Mouse (Mus musculus) lung, postnatal 0 days (tissue): Measurements from ENCODE around the gene Lrrn4cl. TPM values are rescaled to one million over a fixed set of nuclear protein-coding genes. Genes with fewer than 3 reads are reported as not detected.
"Not testable (repeated sequence)": the region's sequence is repeated elsewhere in the genome, so short reads cannot be mapped to it uniquely, and the experiment has no call there.

ENCODE experiments used
- ATAC-seq: fragments of 200-750 bp; cut with Nextera tagmentation; 2 replicates; pipeline ENCODE4 v1.8.0; 2017; ENCODE audit warnings: moderate library complexity
- DNase-seq: peaks from one replicate; pipeline ENCODE4 v3.0.0-alpha.2; 2016; ENCODE audit warnings: low spot score
- H3K27ac ChIP-seq: fragments of 300-500 bp; sonication (generic); 2 replicates; pipeline ENCODE4 v1.5.1; 2014; ENCODE audit warnings: antibody characterized with exemption, mild to moderate bottlenecking, low read length, mixed read lengths
- H3K27me3 ChIP-seq: fragments of 300-500 bp; sonication (generic); replicated peaks from 2 replicates; pipeline ENCODE4 v1.6.1; 2014; ENCODE audit warnings: low read length, mixed read lengths; ENCODE audit not compliant: insufficient read depth
- H3K36me3 ChIP-seq: fragments of 300-500 bp; sonication (generic); 2 replicates; pipeline ENCODE4 v1.6.1; 2014; ENCODE audit warnings: low read length, mixed read lengths; ENCODE audit not compliant: insufficient read depth
- H3K4me1 ChIP-seq: fragments of 300-500 bp; sonication (generic); 2 replicates; pipeline ENCODE4 v1.6.1; 2014; ENCODE audit warnings: antibody characterized with exemption, low read depth, low read length, mixed read lengths; ENCODE audit not compliant: insufficient read depth
- H3K4me2 ChIP-seq: fragments of 300-500 bp; sonication (generic); replicated peaks from 2 replicates; pipeline ENCODE4 v1.6.1; 2014; ENCODE audit warnings: low read depth, mild to moderate bottlenecking, low read length, moderate library complexity, mixed read lengths
- H3K4me3 ChIP-seq: fragments of 300-500 bp; sonication (generic); 2 replicates; pipeline ENCODE4 v1.5.1; 2014; ENCODE audit warnings: low read depth, low read length
- H3K9ac ChIP-seq: fragments of 300-500 bp; sonication (generic); replicated peaks from 2 replicates; pipeline ENCODE4 v1.6.1; 2014; ENCODE audit warnings: low read depth, mild to moderate bottlenecking
- H3K9me3 ChIP-seq: fragments of 300-500 bp; sonication (generic); 2 replicates; pipeline ENCODE4 v1.6.1; 2016; ENCODE audit warnings: low read length, mixed read lengths
- CTCF ChIP-seq: IDR thresholded peaks from 2 replicates; pipeline ENCODE4 v1.5.1; 2016; ENCODE audit warnings: antibody characterized with exemption, mild to moderate bottlenecking
- EP300 ChIP-seq: IDR thresholded peaks from 2 replicates; pipeline ENCODE4 v1.6.1; 2016; ENCODE audit warnings: antibody characterized with exemption, mild to moderate bottlenecking, control low read depth
- WGBS: fragments of 180-500 bp; shearing (Covaris S2); extraction: QIAGEN DNeasy Blood & Tissue Kit; methylation state at CpG from one replicate; pipeline ENCODE4 v1.1.7; 2014; 5-methylcytosine and 5-hydroxymethylcytosine counted together
- polyA plus RNA-seq: library from polyadenylated mRNA; unstranded; fragments of >200 nt; fragmentation: Nextera tagmentation; extraction: Ambion mirVana; gene quantifications from 2 replicates; pipeline ENCODE4 v1.2.1, GENCODE M21; 2015

Lrrn4cl gene
- polyA plus RNA-seq, 1 experiment from 2014 or later: 1.9 TPM

DNA sequence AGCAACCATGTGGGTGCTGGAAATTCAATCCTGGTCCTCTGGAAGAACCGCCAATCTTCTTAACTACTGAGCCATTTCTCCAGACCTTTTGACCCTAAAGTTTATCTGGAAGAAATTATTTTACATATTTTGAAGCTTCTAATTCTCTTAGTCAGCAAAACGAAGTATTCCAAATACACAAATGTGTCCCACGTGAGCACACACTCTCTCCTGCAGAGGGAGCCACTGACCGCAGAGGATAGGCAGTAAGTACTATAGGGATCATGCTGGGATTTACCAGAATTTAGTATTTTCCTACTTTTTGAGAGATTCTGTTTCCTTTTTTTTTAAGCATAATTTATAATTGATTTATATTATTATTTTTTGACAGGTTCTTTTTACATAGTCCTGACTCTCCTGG is 7.1 kb downstream of the Lrrn4cl start:
- DNase-seq: peak; percentile 81
- Histone ChIP-seq H3K36me3 (no peaks in the 10 kb centered on the region), H3K9me3 (no peaks in the 10 kb centered on the region), H3K4me1 (no peaks in the 10 kb centered on the region), H3K27me3 (no peaks in the 10 kb centered on the region), H3K27ac (no peak overlapping the region), H3K4me3 (no peak overlapping the region), H3K9ac (no peak overlapping the region), H3K4me2 (no peak overlapping the region)
- 36% methylated on average over 4 of the region's 4 CpGs for WGBS
- TF ChIP-seq CTCF: peak; percentile 79
- no peak for TF ChIP-seq EP300
- peak; percentile 62; the same call in 1 of the 2 replicates for ATAC-seq

DNA sequence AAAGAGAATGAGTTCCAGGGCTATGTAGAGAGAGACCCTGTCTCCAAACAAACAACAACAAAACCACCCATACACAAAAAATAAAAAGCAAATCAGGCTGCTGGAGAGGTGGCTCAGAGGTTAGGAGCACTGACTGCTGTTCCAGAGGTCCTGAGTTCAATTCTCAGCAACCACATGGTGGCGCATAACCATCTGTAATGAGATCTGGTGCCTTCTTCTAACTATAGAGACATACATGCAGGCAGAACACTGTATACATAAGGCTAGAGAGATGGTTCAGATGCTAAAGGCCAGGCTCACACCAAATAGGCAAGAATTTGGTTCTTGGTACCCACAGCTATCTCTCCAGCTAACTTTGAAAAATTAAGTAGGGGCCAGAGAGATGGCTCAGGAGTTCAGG is 8.4 kb downstream of the Lrrn4cl start:
- ATAC-seq: no peak
- Histone ChIP-seq H3K4me2 (no peak overlapping the region), H3K27ac (no peak overlapping the region), H3K4me1 (no peaks in the 10 kb centered on the region), H3K9ac (no peak overlapping the region), H3K36me3 (no peaks in the 10 kb centered on the region), H3K9me3 (no peaks in the 10 kb centered on the region), H3K27me3 (no peaks in the 10 kb centered on the region), H3K4me3 (no peak overlapping the region)
- WGBS: 27% methylated on average over 1 of the region's 1 CpGs
- DNase-seq: no peak
- TF ChIP-seq CTCF: peak; percentile 63
- TF ChIP-seq EP300: no peak

DNA sequence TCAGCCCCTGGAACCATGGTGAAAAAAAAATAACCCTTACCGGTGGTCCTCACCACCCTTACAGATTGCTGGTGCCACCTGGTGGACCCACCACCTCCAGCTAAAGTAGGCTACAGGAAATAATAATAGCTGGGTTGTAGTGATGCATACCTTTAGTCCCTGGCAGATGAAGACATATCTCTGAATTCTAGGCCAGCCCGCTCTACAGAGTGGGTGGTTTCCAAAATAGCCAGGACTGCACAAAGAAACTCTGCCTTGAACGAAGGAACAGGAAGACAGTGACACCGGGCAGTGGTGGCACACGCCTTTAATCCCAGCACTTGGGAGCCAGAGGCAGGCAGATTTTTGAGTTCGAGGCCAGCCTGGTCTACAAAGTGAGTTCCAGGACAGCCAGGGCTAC is 13.7 kb downstream of the Lrrn4cl start:
- no peak overlapping the region for H3K9ac ChIP-seq
- no peaks in the 10 kb centered on the region for H3K27me3 ChIP-seq
- no peak for TF ChIP-seq EP300
- no peak for TF ChIP-seq CTCF
- no peak overlapping the region for H3K27ac ChIP-seq
- H3K4me1 ChIP-seq: no peaks in the 10 kb centered on the region
- WGBS: 81% methylated on average over 6 of the region's 6 CpGs
- no peak overlapping the region for H3K4me2 ChIP-seq
- H3K4me3 ChIP-seq: no peak overlapping the region
- DNase-seq: no peak
- H3K36me3 ChIP-seq: no peaks in the 10 kb centered on the region
- no peaks in the 10 kb centered on the region for H3K9me3 ChIP-seq
- ATAC-seq: no peak

GRCm38 (mm10) chr19:8870381-8870780 is 19.8 kb downstream of the Lrrn4cl start:
- H3K27ac ChIP-seq, H3K4me3 ChIP-seq, H3K27me3 ChIP-seq, DNase-seq, ATAC-seq, H3K4me1 ChIP-seq, H3K9ac ChIP-seq, H3K9me3 ChIP-seq, H3K36me3 ChIP-seq: not testable (repeated sequence)
- peak overlapping the region; percentile 72 for H3K4me2 ChIP-seq
- WGBS: 73% methylated on average over 3 of the region's 3 CpGs

DNA sequence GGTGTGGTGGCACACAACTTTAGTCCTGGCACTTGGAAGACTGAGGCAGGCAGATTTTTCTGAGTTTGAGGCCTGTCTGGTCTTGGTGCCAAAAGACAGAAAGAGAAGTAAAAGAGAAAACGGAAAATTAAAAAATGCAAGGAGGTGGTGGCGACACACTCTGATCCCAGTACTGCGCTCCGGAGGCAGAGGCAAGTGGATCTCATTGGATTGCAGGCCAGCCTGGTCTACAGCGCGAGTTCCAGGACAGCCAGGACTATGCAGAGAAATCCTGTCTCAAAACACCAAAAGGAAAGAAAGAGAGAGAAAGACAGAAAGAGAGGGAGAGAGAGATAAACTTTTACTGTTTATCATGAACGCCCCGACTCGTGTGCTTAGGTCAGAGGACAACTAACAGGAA is 20.3 kb downstream of the Lrrn4cl start:
- Histone ChIP-seq H3K4me1 (peaks cover 6% of the 10 kb centered on the region; the same call in 1 of the 2 replicates), H3K4me3 (peak overlapping the region; percentile 95), H3K4me2 (peak overlapping the region; percentile 72), H3K27ac (peak overlapping the region; percentile 65), H3K27me3 (no peaks in the 10 kb centered on the region), H3K36me3 (peaks cover 8% of the 10 kb centered on the region; the same call in 1 of the 2 replicates), H3K9ac (peak overlapping the region; percentile 62), H3K9me3 (no peaks in the 10 kb centered on the region)
- no peak for DNase-seq
- TF ChIP-seq CTCF (no peak), EP300 (no peak)
- WGBS: 29% methylated on average over 9 of the region's 9 CpGs
- ATAC-seq: peak; percentile 18

- DNase-seq (peak; percentile 99), ATAC-seq (peak; percentile 99)
- Histone ChIP-seq H3K4me3 (peak within 1 kb of the TSS; percentile 95), H3K36me3 (peaks cover 8% of the 10 kb centered on the region; the same call in 1 of the 2 replicates), H3K4me2 (peak within 1 kb of the TSS; percentile 72), H3K9ac (peak within 1 kb of the TSS; percentile 92), H3K27ac (peak within 1 kb of the TSS; percentile 87), H3K9me3 (no peaks in the 10 kb centered on the region), H3K4me1 (peaks cover 6% of the 10 kb centered on the region; the same call in 1 of the 2 replicates), H3K27me3 (no peaks in the 10 kb centered on the region)
- WGBS: under 1% methylated on average over 54 of the region's 59 CpGs
- TF ChIP-seq CTCF (0 out of 2 replicates have a peak, but pooled peaks have one; percentile 1), EP300 (peak; percentile 80)
These were observed 21.0 kb downstream of the Lrrn4cl start, which contains the start of gene Ubxn1 for GRCm38 (mm10) chr19:8871267-8872186. Gene Ubxn1 (plus strand): TSS chr19:8871496.
